Mouse (Mus musculus) kidney, embryonic 16.5 days (tissue): ENCODE results near the gene Odf2l. TPM values are rescaled to one million over a fixed set of nuclear protein-coding genes. Genes with fewer than 3 reads are reported as not detected.
A peak's percentile ranks its signal among the peaks of the same experiment; 100 is the strongest.

Source experiments
- ATAC-seq: fragments of 200-750 bp; cut with Nextera tagmentation; 2 replicates; pipeline ENCODE4 v1.8.0; 2017; ENCODE audit warnings: moderate TSS enrichment; ENCODE audit not compliant: low FRiP score, low TSS enrichment
- H3K27ac ChIP-seq: fragments of 300-500 bp; sonication (generic); 2 replicates; pipeline ENCODE4 v1.5.1; 2014; ENCODE audit warnings: low read length
- H3K27me3 ChIP-seq: fragments of 300-500 bp; sonication (generic); 2 replicates; pipeline ENCODE4 v1.6.1; 2014; ENCODE audit warnings: low read length, control low read depth, mixed read lengths; ENCODE audit not compliant: insufficient read depth
- H3K36me3 ChIP-seq: fragments of 300-500 bp; sonication (generic); 2 replicates; pipeline ENCODE4 v1.6.1; 2014; ENCODE audit warnings: low read length, control low read depth, mixed read lengths; ENCODE audit not compliant: insufficient read depth
- H3K4me1 ChIP-seq: fragments of 300-500 bp; sonication (generic); 2 replicates; pipeline ENCODE4 v1.6.1; 2014; ENCODE audit warnings: low read length, control low read depth, mixed read lengths; ENCODE audit not compliant: insufficient read depth
- H3K4me2 ChIP-seq: fragments of 300-500 bp; sonication (generic); replicated peaks from 2 replicates; pipeline ENCODE4 v1.6.1; 2014; ENCODE audit warnings: low read depth, low read length
- H3K4me3 ChIP-seq: fragments of 300-500 bp; sonication (generic); 2 replicates; pipeline ENCODE4 v1.5.1; 2014; ENCODE audit warnings: mild to moderate bottlenecking, low read length
- H3K9ac ChIP-seq: fragments of 300-500 bp; sonication (generic); replicated peaks from 2 replicates; pipeline ENCODE4 v1.6.1; 2014; ENCODE audit warnings: low read length
- H3K9me3 ChIP-seq: fragments of 300-500 bp; sonication (generic); 2 replicates; pipeline ENCODE4 v1.6.1; 2016; ENCODE audit warnings: low read length, control low read depth
- WGBS: fragments of 180-500 bp; shearing (Covaris S2); extraction: QIAGEN DNeasy Blood & Tissue Kit; methylation state at CpG from one replicate; pipeline ENCODE4 v1.1.7; 2014; 5-methylcytosine and 5-hydroxymethylcytosine counted together
- polyA plus RNA-seq: library from polyadenylated mRNA; unstranded; fragments of >200 nt; fragmentation: Nextera tagmentation; extraction: Ambion mirVana; gene quantifications from 2 replicates; pipeline ENCODE4 v1.2.1, GENCODE M21; 2015

The Odf2l gene
- 17.3 and 18.1 TPM in 2 replicates for polyA plus RNA-seq

DNA sequence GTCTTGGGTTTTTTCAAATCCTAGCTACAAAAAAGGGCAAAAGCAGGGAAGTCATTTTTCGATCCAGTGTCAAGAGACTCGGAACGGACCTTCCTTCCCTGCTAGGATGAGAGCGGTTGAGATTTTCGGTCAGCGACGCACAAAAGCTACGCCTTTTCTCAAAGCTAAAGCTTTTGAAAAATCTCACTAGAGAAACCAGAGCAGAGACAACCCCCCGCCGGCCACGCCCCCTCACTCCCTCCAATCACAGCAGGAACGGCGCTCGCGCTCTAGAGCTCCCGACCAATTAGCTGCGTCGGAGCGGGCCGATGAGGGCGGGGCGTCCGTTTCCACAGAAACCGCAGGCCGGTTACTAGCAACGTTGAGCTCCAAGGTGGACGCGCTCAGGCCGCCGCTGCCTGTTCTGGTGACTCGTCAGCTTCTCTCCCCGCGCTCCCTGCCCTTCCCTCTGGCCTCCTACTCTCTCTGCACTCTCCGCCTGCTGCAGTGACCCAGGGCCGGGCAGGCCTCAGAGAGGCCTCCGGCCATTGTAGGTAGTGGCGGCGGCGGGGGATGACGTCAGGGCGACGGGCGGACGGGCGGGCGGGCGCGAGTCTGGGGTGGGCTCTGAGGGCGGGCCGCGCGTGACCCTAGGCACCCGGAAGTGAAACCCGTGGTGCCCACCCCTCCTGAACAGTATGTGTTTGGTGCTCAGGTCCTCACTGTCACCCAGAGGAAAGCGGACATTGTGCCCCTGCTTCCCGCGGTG lies at the start of gene Odf2l:
TSS of gene Odf2l (plus strand) at position 335 of the 748 bp plus-strand sequence.
- Histone ChIP-seq H3K4me1 (peaks cover 10% of the 10 kb centered on the region), H3K9me3 (no peaks in the 10 kb centered on the region), H3K27me3 (no peaks in the 10 kb centered on the region), H3K4me2 (peak within 1 kb of the TSS; percentile 73), H3K9ac (peak within 1 kb of the TSS; percentile 89), H3K4me3 (peak within 1 kb of the TSS; percentile 75), H3K36me3 (no peaks in the 10 kb centered on the region), H3K27ac (peak within 1 kb of the TSS; percentile 99)
- under 1% methylated on average over 57 of the region's 57 CpGs for WGBS
- peak; percentile 99 for ATAC-seq

DNA sequence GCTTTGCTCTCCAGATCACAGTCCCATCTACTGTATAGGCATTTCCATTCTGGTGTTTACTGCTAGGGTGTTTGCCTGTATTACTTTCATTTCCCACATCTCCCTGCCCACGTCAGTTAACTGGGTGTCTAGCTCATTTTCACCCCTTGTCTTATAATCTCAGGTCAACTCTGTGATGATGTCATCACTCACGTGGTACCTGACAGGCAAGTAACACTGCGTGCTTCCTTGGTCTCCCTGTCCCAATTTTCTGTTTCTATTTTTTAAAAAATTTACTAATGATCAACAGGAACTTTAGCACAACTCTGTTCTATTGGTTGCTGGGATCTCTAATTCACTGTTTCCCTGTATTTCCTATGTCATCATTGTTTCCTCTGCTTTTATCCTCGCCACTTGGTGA lies 49.4 kb upstream of the Odf2l start:
- no peaks in the 10 kb centered on the region for H3K36me3 ChIP-seq
- 82% methylated on average over 4 of the region's 4 CpGs for WGBS
- H3K27me3 ChIP-seq: no peaks in the 10 kb centered on the region
- no peaks in the 10 kb centered on the region for H3K4me1 ChIP-seq
- H3K9me3 ChIP-seq: no peaks in the 10 kb centered on the region
- no peak overlapping the region for H3K4me2 ChIP-seq
- H3K27ac ChIP-seq: no peak overlapping the region
- H3K9ac ChIP-seq: no peak overlapping the region
- no peak for ATAC-seq
- no peak overlapping the region for H3K4me3 ChIP-seq

- Histone ChIP-seq H3K4me1 (no peaks in the 10 kb centered on the region), H3K9ac (no peak overlapping the region), H3K27me3 (no peaks in the 10 kb centered on the region), H3K27ac (no peak overlapping the region), H3K36me3 (no peaks in the 10 kb centered on the region), H3K4me3 (no peak overlapping the region), H3K9me3 (no peaks in the 10 kb centered on the region), H3K4me2 (no peak overlapping the region)
- 92% methylated on average over 3 of the region's 3 CpGs for WGBS
- ATAC-seq: no peak
Measured at GRCm38 (mm10) chr3:145072339-145072738, 46.0 kb upstream of the Odf2l start.

DNA sequence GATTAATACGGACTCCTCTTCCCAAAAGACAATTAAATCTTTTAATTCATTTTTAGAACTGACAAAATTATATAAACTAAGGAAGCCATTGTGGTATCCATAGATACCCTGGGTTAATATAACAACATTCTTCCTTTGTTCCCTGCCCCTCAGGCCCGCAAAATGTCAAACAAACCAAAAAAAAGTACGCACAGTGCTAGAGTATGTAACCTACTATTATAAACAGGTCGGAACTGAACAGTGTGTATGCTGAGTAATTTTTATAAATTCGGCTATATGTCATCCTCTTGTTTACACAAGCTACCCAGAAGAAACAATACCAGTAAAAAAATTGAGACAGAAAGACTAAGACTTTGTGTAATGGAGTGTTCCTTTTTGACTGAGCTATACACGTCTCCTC lies 40.0 kb upstream of the Odf2l start:
- H3K9me3 ChIP-seq: no peaks in the 10 kb centered on the region
- H3K9ac ChIP-seq: no peak overlapping the region
- WGBS: 83% methylated on average over 6 of the region's 6 CpGs
- H3K27me3 ChIP-seq: no peaks in the 10 kb centered on the region
- ATAC-seq: no peak
- H3K36me3 ChIP-seq: no peaks in the 10 kb centered on the region
- H3K4me2 ChIP-seq: no peak overlapping the region
- H3K27ac ChIP-seq: no peak overlapping the region
- no peak overlapping the region for H3K4me3 ChIP-seq
- no peaks in the 10 kb centered on the region for H3K4me1 ChIP-seq

- Histone ChIP-seq H3K27me3 (no peaks in the 10 kb centered on the region), H3K9me3 (0 out of 2 replicates have a peak, but pooled peaks cover 2% of the 10 kb centered on the region), H3K36me3 (no peaks in the 10 kb centered on the region), H3K4me3 (no peak overlapping the region), H3K4me1 (no peaks in the 10 kb centered on the region), H3K9ac (no peak overlapping the region), H3K4me2 (no peak overlapping the region), H3K27ac (no peak overlapping the region)
- ATAC-seq: no peak
- WGBS: 70% methylated on average over 8 of the region's 8 CpGs
Measured at GRCm38 (mm10) chr3:145080904-145081303, 37.5 kb upstream of the Odf2l start.

DNA sequence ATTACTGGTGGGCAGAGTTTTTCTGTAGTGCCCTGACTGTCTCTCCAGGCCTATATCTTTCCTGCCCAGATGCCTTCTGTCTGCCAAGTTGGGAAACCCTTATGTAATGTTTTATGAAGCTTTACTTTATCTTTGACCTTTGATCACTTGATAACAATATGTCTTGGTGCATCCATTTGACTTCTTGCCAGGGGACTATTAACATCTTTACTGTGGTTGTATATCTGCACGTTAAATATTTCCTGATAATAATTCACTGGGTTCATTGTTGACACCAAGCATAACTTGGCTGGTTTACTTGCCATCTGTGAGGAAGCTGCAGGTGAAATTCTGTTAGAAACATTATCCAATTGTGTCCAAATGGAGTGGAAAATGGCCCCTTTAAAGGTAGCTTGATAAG lies 35.3 kb upstream of the Odf2l start:
- Histone ChIP-seq H3K4me1 (no peaks in the 10 kb centered on the region), H3K9ac (no peak overlapping the region), H3K4me3 (no peak overlapping the region), H3K9me3 (0 out of 2 replicates have a peak, but pooled peaks cover 2% of the 10 kb centered on the region), H3K36me3 (no peaks in the 10 kb centered on the region), H3K4me2 (no peak overlapping the region), H3K27ac (no peak overlapping the region), H3K27me3 (no peaks in the 10 kb centered on the region)
- ATAC-seq: no peak
- WGBS: 65% methylated on average over 1 of the region's 1 CpGs

DNA sequence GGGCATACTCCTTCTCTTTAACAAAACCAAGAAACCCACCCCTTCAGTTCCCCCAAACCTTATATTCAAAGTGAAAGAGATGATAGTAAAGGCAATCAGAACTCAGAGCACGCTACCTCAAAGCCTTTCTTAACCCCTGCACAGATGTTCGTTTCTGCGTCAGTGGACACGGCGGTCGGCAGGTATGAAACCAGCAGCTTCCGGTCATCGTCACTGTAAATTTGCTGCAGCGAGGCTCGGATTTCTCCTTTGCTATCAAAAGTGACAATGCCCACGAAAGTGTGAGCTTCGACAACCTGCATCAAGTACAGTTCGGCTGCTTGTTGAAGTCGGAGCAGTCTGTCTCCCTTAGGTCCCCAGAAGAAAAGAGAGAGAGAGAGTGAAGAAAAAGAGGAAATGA lies 32.2 kb upstream of the Odf2l start:
- Histone ChIP-seq H3K27me3 (no peaks in the 10 kb centered on the region), H3K9ac (no peak overlapping the region), H3K9me3 (0 out of 2 replicates have a peak, but pooled peaks cover 2% of the 10 kb centered on the region), H3K36me3 (no peaks in the 10 kb centered on the region), H3K4me3 (no peak overlapping the region), H3K4me2 (no peak overlapping the region), H3K27ac (no peak overlapping the region), H3K4me1 (no peaks in the 10 kb centered on the region)
- 88% methylated on average over 14 of the region's 14 CpGs for WGBS
- no peak for ATAC-seq

GRCm38 (mm10) chr3:145087857-145088598 lies 30.4 kb upstream of the Odf2l start:
- Histone ChIP-seq H3K27ac (no peak overlapping the region), H3K4me1 (no peaks in the 10 kb centered on the region), H3K27me3 (no peaks in the 10 kb centered on the region), H3K9ac (no peak overlapping the region), H3K36me3 (no peaks in the 10 kb centered on the region), H3K4me3 (no peak overlapping the region), H3K4me2 (no peak overlapping the region), H3K9me3 (0 out of 2 replicates have a peak, but pooled peaks cover 2% of the 10 kb centered on the region)
- no peak for ATAC-seq
- WGBS: 29% methylated on average over 8 of the region's 8 CpGs

- Histone ChIP-seq H3K9me3 (no peaks in the 10 kb centered on the region), H3K9ac (no peak within 1 kb of the TSS), H3K27me3 (no peaks in the 10 kb centered on the region), H3K36me3 (no peaks in the 10 kb centered on the region), H3K4me1 (no peaks in the 10 kb centered on the region), H3K4me3 (no peak within 1 kb of the TSS), H3K27ac (no peak within 1 kb of the TSS; the same call in 1 of the 2 replicates), H3K4me2 (no peak within 1 kb of the TSS)
- 60% methylated on average over 6 of the region's 6 CpGs for WGBS
- ATAC-seq: 0 out of 2 replicates have a peak, but pooled peaks have one; percentile 36
Measured at GRCm38 (mm10) chr3:145099291-145099690, 19.1 kb upstream of the Odf2l start, which contains the start of gene Clca2. Gene Clca2 (minus strand): TSS chr3:145099443.
